Mouse (Mus musculus) megakaryocyte, embryonic 14.5 days (primary cell): ENCODE results near the gene Caskin2.

Experiments
- FLI1 ChIP-seq: IDR thresholded peaks from 2 replicates; pipeline ENCODE4 v1.6.1; 2012; ENCODE audit warnings: low read length, inconsistent platforms, mixed read lengths
- GATA1 ChIP-seq: IDR thresholded peaks from 3 replicates; pipeline ENCODE4 v1.6.1; 2012; ENCODE audit warnings: mixed read lengths, low read length, inconsistent platforms, borderline replicate concordance

DNA sequence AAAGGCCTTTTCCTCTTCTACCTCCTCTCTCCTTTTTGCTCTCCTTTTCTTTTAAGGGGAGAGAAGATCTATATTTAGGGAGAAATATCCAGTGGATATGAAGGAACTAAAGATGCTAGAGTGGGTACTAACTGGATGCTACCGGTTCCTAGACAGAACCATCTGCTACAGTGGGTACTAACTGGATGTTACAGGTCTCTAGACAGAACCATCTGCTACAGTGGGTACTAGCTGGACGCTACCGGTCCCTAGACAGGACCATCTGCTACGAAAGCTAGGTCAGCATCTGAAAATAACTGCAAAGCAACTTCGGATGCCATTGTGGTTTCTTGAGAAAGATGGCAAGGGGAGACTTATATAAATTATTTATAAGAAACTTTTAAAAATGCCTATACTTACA, 63.6 kb downstream of the Caskin2 start:
- TF ChIP-seq FLI1 (no peak), GATA1 (no peak)
